Mouse (Mus musculus) 416B (cell line): ENCODE measurements around the gene Rps28.
"Not testable (repeated sequence)": the region's sequence is repeated elsewhere in the genome, so short reads cannot be mapped to it uniquely, and the experiment has no call there.

Experiments used
- DNase-seq: peaks from one replicate; pipeline ENCODE4 v3.0.0; 2011; ENCODE audit warnings: low read depth

Gene Rps28

GRCm38 (mm10) chr17:33824084-33824996, at the start of gene Rps28, which contains the start of gene Ndufa7:
Rps28 (minus strand) TSS chr17:33824562.
Ndufa7 (plus strand) TSS chr17:33824572.
- peak; percentile 96 for DNase-seq

- not testable (repeated sequence) for DNase-seq
Observed at GRCm38 (mm10) chr17:33873537-33873936, 49.2 kb upstream of the Rps28 start, which contains the start of gene Gm7029. Gm7029 (plus strand) TSS chr17:33873837.

GRCm38 (mm10) chr17:33865330-33866030, 41.1 kb upstream of the Rps28 start:
- peak; percentile 96 for DNase-seq

GRCm38 (mm10) chr17:33857816-33858215, 33.5 kb upstream of the Rps28 start:
- no peak for DNase-seq

GRCm38 (mm10) chr17:33851331-33851730, 27.0 kb upstream of the Rps28 start:
- no peak for DNase-seq

GRCm38 (mm10) chr17:33848139-33848538, 23.8 kb upstream of the Rps28 start:
- no peak for DNase-seq

GRCm38 (mm10) chr17:33844196-33844595, 19.8 kb upstream of the Rps28 start:
- no peak for DNase-seq

- DNase-seq = peak; percentile 92
Observed at GRCm38 (mm10) chr17:33842966-33843795, 18.8 kb upstream of the Rps28 start, which contains the start of gene Cd320. Cd320 (plus strand) TSS chr17:33843091.

GRCm38 (mm10) chr17:33829561-33829960, 5.2 kb upstream of the Rps28 start:
- no peak for DNase-seq

- no peak for DNase-seq
Observed at GRCm38 (mm10) chr17:33828892-33829291, 4.5 kb upstream of the Rps28 start.

- DNase-seq = peak; percentile 86
Observed at GRCm38 (mm10) chr17:33826850-33827249, 2.5 kb upstream of the Rps28 start.

- DNase-seq = peak; percentile 33
Observed at GRCm38 (mm10) chr17:33825462-33825861, 1.1 kb upstream of the Rps28 start.

- DNase-seq = not testable (repeated sequence)
Observed at GRCm38 (mm10) chr17:33824997-33825330, 602 bp upstream of the Rps28 start.

GRCm38 (mm10) chr17:33823171-33823570, 1.2 kb downstream of the Rps28 start:
- not testable (repeated sequence) for DNase-seq

GRCm38 (mm10) chr17:33822436-33822959, 1.9 kb downstream of the Rps28 start:
- DNase-seq = no peak

GRCm38 (mm10) chr17:33817969-33818643, 6.3 kb downstream of the Rps28 start:
- no peak for DNase-seq

GRCm38 (mm10) chr17:33817184-33817968, 7.0 kb downstream of the Rps28 start:
- peak; percentile 87 for DNase-seq

- no peak for DNase-seq
Observed at GRCm38 (mm10) chr17:33816612-33817011, 7.8 kb downstream of the Rps28 start.

GRCm38 (mm10) chr17:33815399-33815798, 9.0 kb downstream of the Rps28 start:
- peak; percentile 68 for DNase-seq

GRCm38 (mm10) chr17:33812990-33813389, 11.4 kb downstream of the Rps28 start:
- DNase-seq = no peak
